Mouse (Mus musculus): ENCODE measurements around the gene Myl7.
A peak's percentile ranks its signal among the peaks of the same experiment; 100 is the strongest.
"Not testable (repeated sequence)": the region's sequence is repeated elsewhere in the genome, so short reads cannot be mapped to it uniquely, and the experiment has no call there.

The Myl7 gene

GRCm38 (mm10) chr11:5904357-5904756, 5.8 kb upstream of the Myl7 start:
- no peak for DNase-seq (ENCODE audit: low read depth, low spot score)

- no peak for DNase-seq (ENCODE audit: low read depth, low spot score)
Observed at GRCm38 (mm10) chr11:5903844-5904243, 5.3 kb upstream of the Myl7 start.

- no peak for DNase-seq (ENCODE audit: low read depth, low spot score)
Observed at GRCm38 (mm10) chr11:5902390-5902789, 3.8 kb upstream of the Myl7 start.

GRCm38 (mm10) chr11:5901950-5902349, 3.4 kb upstream of the Myl7 start:
- DNase-seq (ENCODE audit: low read depth, low spot score), result no peak

GRCm38 (mm10) chr11:5901320-5901719, 2.7 kb upstream of the Myl7 start:
- DNase-seq (ENCODE audit: low read depth, low spot score), result no peak

- no peak for DNase-seq (ENCODE audit: low read depth, low spot score)
Observed at GRCm38 (mm10) chr11:5899286-5899685, 704 bp upstream of the Myl7 start.

- no peak for DNase-seq (ENCODE audit: low read depth, low spot score)
Observed at GRCm38 (mm10) chr11:5897839-5898238, 743 bp downstream of the Myl7 start.

- DNase-seq (ENCODE audit: low read depth, low spot score), result no peak
Observed at GRCm38 (mm10) chr11:5897230-5897629, 1.4 kb downstream of the Myl7 start.

GRCm38 (mm10) chr11:5893807-5894206, 4.8 kb downstream of the Myl7 start:
- no peak for DNase-seq (ENCODE audit: low read depth, low spot score)

GRCm38 (mm10) chr11:5892810-5893368, 5.7 kb downstream of the Myl7 start:
- DNase-seq (ENCODE audit: low read depth, low spot score), result no peak

- DNase-seq (ENCODE audit: low read depth, low spot score), result no peak
Observed at GRCm38 (mm10) chr11:5892151-5892591, 6.4 kb downstream of the Myl7 start.

GRCm38 (mm10) chr11:5888563-5888962, 10.0 kb downstream of the Myl7 start:
- DNase-seq (ENCODE audit: low read depth, low spot score), result not testable (repeated sequence)

- no peak for DNase-seq (ENCODE audit: low read depth, low spot score)
Observed at GRCm38 (mm10) chr11:5887250-5887649, 11.3 kb downstream of the Myl7 start.

GRCm38 (mm10) chr11:5886187-5886586, 12.4 kb downstream of the Myl7 start:
- peak; percentile 48 for DNase-seq (ENCODE audit: low read depth, low spot score)

GRCm38 (mm10) chr11:5882518-5882917, 16.1 kb downstream of the Myl7 start:
- DNase-seq (ENCODE audit: low read depth, low spot score), result no peak

GRCm38 (mm10) chr11:5879905-5880304, 18.7 kb downstream of the Myl7 start:
- no peak for DNase-seq (ENCODE audit: low read depth, low spot score)

GRCm38 (mm10) chr11:5878661-5879060, 19.9 kb downstream of the Myl7 start:
- DNase-seq (ENCODE audit: low read depth, low spot score), result no peak

- DNase-seq (ENCODE audit: low read depth, low spot score), result peak; percentile 89
Observed at GRCm38 (mm10) chr11:5877921-5878526, 20.6 kb downstream of the Myl7 start, which contains the start of gene Pold2. Gene Pold2 (minus strand): TSS chr11:5878292.

- no peak for DNase-seq (ENCODE audit: low read depth, low spot score)
Observed at GRCm38 (mm10) chr11:5877421-5877820, 21.2 kb downstream of the Myl7 start.

- no peak for DNase-seq (ENCODE audit: low read depth, low spot score)
Observed at GRCm38 (mm10) chr11:5873192-5873591, 25.4 kb downstream of the Myl7 start.

- DNase-seq (ENCODE audit: low read depth, low spot score), result no peak
Observed at GRCm38 (mm10) chr11:5872707-5873106, 25.9 kb downstream of the Myl7 start.

GRCm38 (mm10) chr11:5870069-5870468, 28.5 kb downstream of the Myl7 start:
- no peak for DNase-seq (ENCODE audit: low read depth, low spot score)

- no peak for DNase-seq (ENCODE audit: low read depth, low spot score)
Observed at GRCm38 (mm10) chr11:5869331-5869730, 29.3 kb downstream of the Myl7 start.

- DNase-seq (ENCODE audit: low read depth, low spot score), result no peak
Observed at GRCm38 (mm10) chr11:5868324-5868723, 30.3 kb downstream of the Myl7 start.
